Mouse (Mus musculus): ENCODE data around the gene Utp14a.
"Not testable (repeated sequence)": the region's sequence is repeated elsewhere in the genome, so short reads cannot be mapped to it uniquely, and the experiment has no call there.

The Utp14a gene

DNA sequence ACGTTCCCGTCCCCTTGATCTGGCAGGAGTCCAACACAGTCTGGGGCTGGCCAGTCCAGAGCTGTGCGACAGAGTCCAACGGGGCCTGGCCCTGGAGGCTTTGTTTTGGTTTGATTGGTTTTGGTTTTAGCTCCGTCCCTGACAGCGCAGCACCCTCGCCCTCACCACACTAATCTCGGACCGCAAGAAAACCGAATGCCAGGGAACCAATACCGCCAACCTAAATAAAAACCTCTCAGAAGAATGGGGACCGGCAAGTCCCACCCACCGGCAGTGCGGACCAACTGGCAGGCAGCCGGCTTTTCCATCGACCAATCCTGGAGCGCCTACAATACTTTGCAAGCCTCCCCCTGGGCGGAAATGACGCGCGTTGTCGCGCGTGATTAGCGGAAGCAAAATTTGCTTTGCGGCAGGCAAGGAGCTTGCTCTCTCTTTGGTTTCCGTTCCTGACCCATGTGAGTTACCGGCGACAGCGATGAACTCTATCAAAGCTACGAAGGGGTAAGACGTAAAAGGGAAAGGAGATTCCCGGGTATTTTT, at the start of gene Utp14a:
Gene Utp14a (plus strand): TSS at position 395 of the 540 bp plus-strand sequence.
- peak; percentile 70 to 94 for DNase-seq (ENCODE audit: low spot score in 2 of 2)

DNA sequence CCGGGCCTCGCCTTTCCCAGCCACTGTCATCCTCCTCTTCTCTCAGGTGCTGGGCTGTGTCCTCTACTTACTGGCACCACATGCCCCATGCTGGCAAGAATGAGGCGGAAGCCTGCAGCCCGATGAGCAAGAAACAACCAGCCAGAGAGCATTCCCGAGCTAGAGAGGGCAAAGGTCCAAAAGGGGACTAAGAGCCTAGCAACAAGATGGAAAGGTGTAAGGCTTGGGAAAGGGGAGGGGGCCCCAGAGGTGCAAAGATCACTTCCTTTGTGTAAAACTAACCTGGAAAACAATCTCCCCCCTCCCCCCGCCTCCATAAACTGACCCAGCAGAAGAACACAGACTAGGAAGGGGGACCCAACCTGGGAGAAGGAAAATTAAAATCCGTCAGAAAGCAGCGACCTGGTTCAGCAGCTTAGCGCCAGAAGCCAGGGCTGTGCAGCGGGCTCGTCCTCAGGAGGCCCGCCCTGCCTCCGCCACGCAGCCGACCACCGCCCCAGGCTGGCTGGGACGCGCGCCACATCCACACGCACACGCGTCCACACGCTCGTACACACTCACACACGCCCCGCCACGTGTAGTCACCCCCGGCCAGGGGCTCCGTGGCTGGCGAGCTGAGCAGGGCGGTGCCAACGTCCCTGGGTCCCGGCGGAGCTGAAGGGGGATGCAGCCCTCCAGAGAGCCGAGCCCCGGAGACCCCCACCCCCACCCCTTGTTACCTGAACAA, 48.7 kb upstream of the Utp14a start:
- DNase-seq (ENCODE audit: low spot score in 2 of 2): peak in 1 of 2 experiments; percentile 5

DNA sequence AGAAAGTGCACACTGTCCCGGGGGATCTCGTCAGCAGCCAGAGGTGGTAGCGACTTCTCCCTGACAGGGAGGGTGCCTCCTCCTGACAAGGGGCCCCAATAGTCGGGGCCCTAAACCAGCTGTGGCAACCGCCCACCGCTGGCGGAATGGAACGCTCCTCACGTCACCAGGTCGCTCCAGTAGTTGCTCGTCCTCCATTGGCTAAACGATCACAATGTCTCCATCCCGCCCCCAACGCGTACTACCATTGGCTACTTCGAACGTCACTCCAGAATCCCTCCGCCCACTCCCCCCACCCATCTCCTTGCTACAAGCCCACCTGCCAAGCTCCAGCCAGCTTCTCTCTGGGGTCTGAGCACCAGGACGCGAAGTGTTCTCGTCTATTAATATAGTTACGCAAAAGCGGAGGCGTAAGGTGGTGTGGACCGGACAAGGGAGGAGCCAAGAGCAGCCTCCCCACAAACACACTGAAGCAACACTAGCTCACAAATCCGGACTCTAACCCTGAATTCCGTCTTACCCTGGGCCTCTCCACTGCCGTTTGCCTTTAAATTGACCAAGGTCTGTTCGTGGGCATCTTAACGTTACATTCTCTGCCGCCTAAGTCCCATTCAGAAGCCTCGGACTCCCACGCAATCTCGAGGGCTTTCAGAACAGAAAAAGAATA, 48.0 kb upstream of the Utp14a start, which contains the start of gene Zdhhc9:
Gene Zdhhc9 (minus strand): TSS at position 360 of the 667 bp plus-strand sequence.
- DNase-seq (ENCODE audit: low spot score in 2 of 2): peak; percentile 62 to 73

DNA sequence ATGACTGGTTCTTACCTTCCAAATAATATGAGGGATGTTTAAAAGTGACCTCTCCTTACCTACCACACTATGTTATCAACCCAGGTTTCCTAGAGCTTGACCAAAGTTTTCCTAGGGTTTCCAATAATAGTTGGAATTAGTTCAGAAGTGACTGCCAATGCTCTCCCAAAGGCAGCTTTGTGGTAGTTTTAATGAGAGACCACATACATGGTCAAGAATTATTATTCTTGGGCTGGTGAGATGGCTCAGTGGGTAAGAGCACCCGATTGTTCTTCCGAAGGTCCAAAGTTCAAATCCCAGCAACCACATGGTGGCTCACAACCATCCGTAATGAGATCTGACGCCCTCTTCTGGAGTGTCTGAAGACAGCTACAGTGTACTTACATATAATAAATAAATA, 46.9 kb upstream of the Utp14a start:
- DNase-seq (ENCODE audit: low spot score in 2 of 2): not testable (repeated sequence)

DNA sequence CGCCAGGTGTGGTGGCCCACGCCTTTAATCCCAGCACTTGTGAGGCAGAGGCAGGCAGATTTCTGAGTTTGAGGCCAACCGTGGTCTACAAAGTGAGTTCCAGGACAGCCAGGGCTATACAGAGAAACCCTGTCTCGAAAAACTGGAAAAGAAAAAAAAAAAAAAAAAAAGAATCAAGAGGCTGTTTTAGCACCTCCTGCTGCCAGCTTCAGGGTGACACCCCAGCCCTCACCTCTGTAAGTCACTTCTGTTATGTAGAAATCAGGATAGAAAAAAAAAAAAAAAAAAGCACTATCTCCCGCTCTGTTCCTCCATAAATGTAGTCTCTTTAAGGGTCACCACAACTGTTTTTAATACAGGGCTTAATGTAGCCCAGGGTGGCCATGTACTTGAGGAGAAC, 37.2 kb upstream of the Utp14a start:
- no peak for DNase-seq (ENCODE audit: low spot score in 2 of 2)

DNA sequence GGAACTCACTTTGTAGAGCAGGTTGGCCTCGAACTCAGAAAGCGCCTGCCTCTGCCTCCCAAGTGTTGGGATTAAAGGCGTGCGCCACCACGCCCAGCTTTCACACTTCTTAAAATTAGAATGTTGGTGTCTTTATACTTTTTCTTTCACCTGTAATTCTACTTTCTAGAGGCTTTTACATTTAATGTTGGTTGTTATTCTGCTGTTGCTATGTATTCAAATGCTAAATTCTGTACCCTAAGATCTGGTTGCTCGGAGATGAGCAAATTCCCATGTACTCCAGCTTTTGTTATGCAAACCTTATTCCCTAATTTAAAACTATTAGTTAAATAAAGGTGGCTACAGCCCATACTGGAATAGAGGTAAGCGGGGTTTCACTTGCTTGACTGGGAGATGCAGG, 34.0 kb upstream of the Utp14a start:
- no peak for DNase-seq (ENCODE audit: low spot score in 2 of 2)

DNA sequence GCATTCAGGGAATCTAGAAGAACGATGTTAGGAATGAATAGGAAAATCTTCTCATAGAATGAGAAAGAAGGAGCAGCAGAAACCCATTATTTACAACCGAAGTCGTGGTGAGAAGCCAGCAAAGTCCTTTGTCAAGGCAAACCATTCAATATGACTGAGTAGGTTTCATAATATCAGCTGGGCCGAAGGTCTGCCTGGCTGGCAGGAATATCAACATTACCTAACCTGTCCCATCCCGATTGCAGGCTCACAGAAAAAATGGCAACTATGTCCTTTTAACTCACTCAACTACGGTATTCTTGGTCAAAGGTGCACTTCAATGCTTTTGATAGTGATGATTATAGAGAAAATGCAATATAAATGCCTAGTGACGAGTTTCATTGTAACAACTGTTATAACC, 30.4 kb upstream of the Utp14a start:
- DNase-seq (ENCODE audit: low spot score in 2 of 2): no peak

DNA sequence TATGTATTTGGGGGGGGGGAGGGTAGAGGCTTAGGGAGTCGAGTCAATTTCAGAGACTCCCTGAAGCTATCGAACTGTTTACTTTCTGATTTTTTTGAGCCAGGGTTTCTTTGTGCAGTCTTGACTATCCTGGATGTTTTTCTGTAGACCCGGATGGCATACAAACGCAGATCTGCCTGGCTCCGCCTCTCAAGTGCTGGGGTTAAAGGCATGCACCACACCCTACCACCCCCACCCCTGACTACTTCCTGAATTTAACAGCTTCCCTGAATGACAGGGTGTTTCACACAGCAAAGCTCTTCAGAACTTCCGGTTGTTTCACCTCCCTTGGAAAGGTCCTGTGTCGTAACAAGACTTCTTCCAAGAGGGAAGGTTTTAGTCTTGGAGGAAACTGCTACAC, 22.2 kb upstream of the Utp14a start:
- DNase-seq (ENCODE audit: low spot score in 2 of 2): peak in 1 of 2 experiments; percentile 3

DNA sequence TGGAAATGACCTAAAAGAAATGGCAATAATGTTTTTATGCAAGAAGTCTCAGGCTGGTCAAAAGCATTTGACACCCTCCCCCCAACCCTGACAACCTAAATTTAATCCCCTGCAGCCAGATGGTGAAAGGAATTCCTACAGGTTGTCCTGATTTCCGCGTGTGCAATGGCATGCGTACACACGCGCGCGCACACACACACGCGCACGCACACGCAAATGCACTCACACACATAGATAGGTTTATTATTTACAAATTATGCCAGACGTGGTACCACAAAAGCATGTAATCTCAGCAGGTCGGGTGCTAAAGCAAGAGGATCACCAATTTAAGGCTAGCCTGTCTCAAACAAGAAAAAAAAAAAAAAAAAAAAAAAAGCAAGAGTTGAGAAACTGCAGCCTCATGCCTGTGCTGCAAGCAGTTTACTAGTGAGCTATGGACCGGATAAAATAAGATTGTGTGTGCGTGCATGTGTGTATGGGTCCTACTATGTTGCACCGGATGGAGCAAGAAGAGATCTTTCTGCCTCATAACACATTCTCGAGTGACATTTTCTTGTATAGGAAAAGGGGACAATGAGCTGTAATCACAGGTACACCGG, 733 bp upstream of the Utp14a start:
- no peak for DNase-seq (ENCODE audit: low spot score in 2 of 2)

DNA sequence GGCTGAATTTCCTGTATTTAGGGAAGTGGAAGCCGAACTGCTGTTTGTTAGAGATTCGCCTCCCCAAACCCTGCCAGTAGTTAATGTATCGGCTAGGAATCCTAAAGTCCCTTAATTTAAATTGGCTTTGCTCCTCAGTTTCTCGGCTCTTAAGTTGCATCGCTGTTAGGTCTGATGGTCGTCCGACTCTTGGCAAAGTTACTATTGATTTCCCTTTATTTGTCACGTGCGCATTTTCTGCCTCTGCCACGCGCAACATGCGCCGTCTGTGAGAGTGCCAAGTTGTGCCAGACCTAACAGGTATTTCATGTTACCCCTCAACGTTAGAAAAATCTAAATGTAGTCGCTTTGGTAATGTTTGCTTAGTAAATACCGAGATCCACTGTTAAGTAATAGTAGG, 349 bp downstream of the Utp14a start:
- DNase-seq (ENCODE audit: low spot score in 2 of 2): no peak

DNA sequence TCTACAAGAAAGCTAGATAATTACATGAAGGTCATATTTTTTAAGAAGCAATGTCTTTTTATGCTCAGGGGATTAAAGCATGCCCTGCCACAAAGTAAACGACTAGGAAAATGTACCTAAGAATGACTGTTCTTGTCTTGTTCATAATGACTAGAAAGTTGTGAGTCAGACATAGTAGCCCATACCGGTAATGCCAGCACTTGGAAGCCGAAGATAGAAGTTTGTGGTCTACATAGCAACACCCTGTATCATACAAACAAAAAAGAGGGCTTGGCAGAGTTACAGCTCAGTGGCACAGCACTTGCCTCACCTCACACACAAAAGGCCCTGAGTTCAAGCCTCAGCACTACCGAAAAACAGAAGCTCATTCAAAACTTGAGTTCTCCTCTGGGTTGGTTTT, 15.0 kb downstream of the Utp14a start:
- DNase-seq (ENCODE audit: low spot score in 2 of 2): no peak

DNA sequence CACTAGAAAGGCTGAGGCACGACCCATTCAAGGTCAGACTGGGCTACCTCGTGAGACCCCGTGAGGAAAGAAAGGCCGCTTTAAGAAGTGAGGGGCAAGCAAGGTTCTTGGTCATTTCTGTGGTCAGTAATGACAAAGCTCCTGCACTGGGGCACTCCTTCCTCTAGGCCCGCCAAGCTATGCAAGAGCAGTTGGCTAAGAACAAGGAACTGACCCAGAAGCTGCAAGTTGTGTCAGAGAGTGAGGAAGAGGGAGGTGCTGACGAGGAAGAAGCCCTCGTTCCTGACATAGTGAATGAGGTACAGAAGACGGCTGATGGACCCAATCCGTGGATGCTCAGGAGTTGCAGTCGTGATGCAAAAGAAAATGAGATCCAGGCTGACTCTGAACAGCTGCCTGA, 18.0 kb downstream of the Utp14a start:
- no peak for DNase-seq (ENCODE audit: low spot score in 2 of 2)

DNA sequence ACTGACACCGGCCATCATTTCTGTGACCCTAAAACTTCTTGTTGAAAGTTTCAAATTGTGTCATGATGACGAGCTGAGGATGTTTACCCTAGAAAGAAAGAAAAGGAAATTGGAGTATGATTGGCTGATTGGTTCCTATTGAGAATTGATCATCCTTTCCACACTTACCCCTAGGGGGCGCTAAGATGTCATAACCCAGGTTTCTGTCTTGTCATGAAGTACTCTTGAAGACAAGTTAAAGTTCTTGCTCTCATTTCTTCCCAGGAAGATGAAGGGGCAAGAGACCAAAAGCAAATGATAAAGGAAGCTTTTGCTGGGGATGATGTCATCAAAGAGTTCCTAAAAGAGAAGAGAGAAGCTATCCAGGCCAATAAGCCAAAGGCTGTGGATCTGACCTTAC, 21.4 kb downstream of the Utp14a start:
- no peak for DNase-seq (ENCODE audit: low spot score in 2 of 2)

DNA sequence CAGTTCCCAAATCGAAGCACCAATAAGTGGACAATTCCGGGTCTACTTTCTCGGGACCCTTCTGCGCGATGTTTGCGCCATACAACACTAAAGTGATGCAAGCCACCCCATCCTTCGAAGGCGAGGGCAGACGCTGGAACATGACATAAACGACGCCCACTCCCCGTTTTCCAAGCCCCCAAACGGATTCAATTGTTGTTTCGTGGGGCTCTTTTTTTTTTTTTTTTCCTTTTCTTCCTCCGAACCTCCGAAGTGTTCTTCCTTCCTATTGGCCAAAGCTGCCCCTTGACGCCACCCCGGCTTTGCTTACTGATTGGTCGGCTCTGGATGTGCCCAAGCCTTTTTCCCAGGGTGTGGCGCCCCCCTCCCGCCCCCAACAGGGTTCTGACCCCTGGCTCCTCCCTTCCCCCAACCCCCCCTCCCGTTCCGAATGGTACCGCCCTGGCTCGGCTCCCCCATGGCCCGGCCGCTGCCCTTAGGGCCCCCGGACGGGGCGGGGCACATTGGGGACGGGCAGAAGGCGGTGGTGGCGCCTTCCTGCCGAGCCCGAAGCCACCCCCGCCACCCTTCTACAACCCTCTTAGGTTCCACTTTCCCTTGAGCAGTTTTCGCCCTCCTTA, 27.8 kb downstream of the Utp14a start:
- peak; percentile 8 to 78 for DNase-seq (ENCODE audit: low spot score in 2 of 2)

DNA sequence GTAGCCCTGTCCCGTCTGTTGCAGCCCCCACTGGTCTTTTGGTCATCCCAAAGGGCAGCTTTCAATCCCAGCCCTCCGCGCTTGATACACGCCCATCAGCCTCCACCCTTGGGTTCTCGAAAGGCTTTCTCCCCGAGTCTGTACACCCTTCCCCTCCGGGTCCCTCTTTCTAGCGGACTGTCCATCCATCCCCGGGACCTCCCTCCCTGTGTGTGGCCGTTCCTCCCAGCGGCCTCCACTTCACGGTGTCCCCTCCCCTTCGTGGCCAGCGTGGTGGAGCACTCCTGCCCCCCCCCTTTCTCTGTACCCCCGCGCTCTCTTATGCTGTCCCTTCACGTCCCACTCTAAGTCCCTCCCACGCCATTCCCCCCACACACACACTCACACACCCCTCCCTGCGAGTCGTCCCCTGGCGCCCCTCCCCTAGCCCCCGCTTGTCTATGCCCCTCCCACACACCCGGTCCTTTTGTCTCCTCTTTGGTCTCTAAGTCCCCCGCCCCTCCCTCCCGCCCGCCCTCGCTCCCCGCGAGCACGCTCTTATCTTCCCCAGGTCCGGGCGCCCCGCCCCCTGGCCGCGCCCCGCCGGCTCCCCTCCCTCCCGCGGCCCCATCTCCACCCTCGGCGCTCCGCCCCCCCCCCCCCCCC, 28.5 kb downstream of the Utp14a start:
- peak; percentile 54 to 56 for DNase-seq (ENCODE audit: low spot score in 2 of 2)

DNA sequence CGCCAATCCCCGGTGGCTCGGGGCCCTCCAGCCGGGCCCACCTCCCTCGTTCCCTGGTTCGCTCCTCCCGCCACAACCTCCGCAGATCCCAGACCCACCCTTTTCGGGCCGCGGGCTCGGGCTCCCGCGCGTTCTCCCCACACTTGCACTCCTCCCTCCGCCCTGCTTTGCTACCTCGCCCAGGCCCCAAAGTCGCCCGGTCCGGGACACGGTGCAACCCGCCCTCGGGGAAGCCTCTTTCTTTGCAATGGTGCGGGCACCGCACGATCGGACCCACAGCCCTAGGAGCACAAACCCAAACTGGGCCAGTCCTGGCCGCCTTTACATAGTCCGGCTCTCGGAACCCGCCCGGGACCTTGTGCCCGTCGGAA, 29.0 kb downstream of the Utp14a start:
- peak; percentile 46 to 50 for DNase-seq (ENCODE audit: low spot score in 2 of 2)

DNA sequence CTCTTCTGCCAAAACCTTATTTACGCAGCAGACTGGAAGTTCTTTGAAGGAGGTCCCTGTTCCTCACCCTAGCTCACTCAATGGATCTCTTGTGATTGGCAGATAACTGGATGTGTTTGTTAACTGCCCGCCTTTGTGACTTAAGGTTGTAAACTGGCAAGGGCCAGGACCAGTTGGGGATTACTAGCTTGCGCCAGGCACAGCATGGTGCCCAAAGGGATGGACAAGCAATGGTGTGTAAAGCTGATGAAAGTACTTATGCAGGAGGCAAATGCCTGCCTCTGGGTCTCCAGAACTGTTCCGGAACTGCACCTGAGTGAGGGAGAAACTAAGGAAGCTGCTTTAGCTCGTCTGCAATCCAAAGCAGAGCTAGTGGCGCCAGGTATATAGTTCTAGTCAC, 29.8 kb downstream of the Utp14a start:
- DNase-seq (ENCODE audit: low spot score in 2 of 2): no peak

DNA sequence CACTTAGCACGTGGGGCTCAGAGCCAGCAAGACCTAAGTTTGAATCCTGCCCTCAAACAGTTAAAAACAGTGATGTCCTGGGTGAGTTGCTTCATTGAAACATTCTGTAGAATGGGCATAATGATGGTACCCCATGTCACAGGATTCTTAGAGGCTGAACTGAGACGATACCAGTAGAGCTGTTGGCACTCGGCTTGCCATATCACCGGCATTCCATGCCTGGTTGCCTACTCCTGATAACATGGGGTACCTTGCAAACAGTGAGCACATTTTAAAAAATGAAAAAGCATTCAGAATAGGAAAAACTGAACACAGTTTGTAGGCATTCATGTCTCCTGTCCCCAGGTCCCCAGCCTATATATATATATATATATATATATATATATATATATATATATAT, 31.3 kb downstream of the Utp14a start:
- DNase-seq (ENCODE audit: low spot score in 2 of 2): no peak

DNA sequence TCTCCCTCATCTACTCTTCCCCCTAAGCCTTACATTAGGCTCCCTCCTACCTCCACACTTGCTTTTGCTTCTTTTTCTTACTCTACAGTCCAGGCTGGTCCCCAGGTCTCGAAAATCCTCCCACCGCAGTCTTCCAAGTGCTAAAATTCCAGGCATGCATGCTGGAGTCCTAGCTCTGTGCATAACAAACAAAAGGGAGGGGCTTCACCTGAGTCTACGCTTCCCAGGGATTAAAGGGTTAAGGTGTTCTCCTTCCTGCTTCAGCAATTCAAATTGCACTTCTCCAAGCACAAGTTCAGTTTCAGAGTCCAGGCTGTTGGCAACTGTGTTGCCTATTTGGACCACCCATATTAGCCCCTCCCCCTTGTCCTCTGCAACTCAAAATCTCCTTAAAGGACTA, 34.8 kb downstream of the Utp14a start:
- no peak for DNase-seq (ENCODE audit: low spot score in 2 of 2)

DNA sequence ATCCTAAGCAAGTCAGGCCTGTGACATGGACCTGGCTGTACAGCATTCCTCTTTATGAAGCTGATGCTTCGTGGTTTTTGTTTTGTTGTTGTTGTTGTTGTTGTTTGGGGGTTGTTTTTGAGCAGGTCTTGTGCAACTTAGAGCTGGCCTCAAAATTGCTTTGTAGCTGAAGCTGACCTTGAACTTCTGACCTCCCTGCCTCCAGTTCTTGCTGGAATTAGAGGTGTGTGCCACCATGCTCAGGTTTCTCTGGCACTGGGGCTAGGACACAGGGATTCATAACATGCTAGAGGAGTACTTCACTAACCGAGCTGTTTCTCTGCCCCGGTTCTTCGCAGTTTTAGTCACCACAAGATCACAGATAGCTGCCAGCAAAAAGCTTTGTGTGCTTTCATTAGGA, 48.7 kb downstream of the Utp14a start:
- no peak for DNase-seq (ENCODE audit: low spot score in 2 of 2)

DNA sequence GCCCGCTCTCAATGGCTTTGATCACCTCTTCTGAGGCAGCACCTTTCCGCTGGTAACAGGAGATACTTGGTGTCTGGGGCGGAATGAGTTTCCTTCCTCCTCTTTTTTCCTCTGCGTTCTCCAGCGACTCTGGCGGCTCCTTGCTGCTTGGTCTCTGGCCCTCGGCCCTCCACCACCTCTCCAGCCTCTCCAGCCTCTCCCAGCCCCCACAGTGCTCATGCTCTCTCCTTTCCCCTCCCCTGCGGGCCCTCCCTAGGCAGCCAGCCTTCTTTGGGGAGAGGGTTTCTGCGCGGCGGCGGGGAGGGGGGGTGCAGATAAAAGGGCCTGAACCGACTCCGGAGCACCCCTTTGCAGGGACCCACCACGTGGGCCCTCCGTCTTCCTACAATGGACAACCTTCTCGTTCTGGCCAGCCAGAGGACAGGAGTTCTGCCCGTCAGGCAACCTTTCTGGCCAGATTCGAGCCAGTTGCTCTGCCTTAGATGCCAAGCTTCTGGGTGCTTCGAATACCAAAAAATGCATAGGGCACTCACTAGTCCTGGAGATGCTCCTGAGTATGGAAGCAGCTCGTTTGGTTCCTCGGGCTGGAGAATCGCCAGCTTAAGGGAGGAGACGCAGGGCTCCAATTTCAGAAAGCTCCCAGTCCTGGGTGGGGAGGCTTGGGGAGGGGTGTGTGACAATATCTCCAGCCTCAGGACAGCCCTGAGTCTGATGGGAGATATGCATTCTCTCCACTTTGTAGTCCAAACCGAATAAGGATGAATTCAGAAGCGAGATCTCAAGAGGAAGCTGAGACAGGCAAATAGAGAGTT, 54.2 kb downstream of the Utp14a start:
- no peak for DNase-seq (ENCODE audit: low spot score in 2 of 2)

Data from urinary bladder, adult 18-20 months (tissue).